Mouse (Mus musculus) E14TG2a.4 (cell line): ENCODE results near the gene Gm14180.
"Not testable (repeated sequence)": the region's sequence is repeated elsewhere in the genome, so short reads cannot be mapped to it uniquely, and the experiment has no call there.

Source experiments
- CTCF ChIP-seq: conservative IDR thresholded peaks from 2 replicates; pipeline ENCODE4 v1.5.1; 2014; ENCODE audit warnings: low read length
- NANOG ChIP-seq: IDR thresholded peaks from 2 replicates; pipeline ENCODE4 v1.6.1; 2014; ENCODE audit warnings: borderline replicate concordance, low read length, mixed read lengths
- POU5F1 ChIP-seq: IDR thresholded peaks from 2 replicates; pipeline ENCODE4 v1.6.1; 2014; ENCODE audit warnings: low read length, borderline replicate concordance

DNA sequence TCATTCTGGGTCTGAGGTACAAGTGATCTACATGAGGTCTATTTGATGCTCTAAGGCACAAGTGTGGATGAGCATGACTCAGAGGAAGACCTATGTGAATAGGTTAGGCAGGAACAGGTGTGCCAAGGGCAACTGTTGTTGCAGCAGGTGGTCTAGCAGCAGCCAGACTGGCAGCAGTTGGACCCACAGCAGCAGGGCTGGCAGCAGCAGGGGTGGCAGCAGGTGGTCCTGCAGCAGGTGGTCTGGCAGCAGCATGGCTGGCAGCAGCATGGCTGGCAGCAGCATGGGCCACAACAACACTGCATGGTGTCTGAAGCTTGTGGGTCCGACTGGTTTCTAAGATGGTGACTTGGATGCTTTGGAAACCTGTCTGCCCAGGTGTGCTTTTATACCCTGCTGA is 48.9 kb downstream of the Gm14180 start:
- not testable (repeated sequence) for TF ChIP-seq CTCF, POU5F1, NANOG
